Mouse (Mus musculus): ENCODE data around the gene Igfbp4.

Gene Igfbp4

DNA sequence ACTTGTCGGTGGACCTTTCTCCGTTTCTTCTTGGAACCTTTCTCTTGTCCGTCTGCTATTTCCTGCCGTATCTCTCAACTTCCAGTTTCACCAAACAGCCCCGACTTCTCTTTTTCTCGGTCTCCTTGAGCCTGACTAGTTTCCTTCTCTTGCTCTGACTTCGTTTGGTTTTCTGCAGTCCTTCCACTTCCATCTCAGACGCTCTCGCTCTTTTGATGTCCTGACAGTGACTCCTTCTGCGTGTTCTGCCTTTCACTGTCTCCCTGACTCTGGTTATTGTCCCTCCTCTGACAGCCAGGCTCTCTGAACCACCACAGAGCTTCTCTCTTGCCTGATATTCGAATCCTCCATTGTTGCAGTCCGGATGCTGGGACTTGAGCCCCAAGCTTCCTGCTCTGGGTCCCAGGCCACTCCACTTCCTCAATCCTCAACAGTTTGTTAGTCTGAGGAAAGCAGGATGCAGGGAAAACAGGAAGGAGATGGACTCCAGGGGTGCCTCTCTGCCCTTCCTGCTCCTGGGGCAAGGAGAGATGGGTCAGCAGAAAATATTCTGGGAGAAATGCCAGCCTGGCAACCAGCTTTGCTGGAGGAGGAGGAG, 1.9 kb downstream of the Igfbp4 start:
- DNase-seq = no peak

DNA sequence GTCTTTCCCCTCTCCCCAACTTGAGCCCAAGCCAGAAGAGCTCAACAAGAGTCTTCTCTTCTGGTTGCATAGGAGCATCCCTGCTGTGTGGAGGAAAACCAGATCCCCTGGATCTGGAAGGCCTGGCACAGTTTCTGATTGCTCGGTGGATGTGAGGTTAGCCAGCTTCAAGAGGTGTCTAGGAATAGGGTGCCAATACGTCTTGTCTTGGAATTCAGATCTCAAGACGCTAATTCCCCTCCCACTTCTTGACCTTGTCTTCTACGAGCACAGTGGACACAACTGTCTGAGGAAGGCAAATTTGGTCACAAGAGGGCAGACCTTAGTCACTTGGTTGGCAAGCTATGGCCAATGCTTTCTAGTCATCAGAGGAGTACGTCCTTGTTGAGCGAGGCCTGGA, 2.6 kb downstream of the Igfbp4 start:
- DNase-seq = no peak

- DNase-seq = no peak
These were observed 3.3 kb downstream of the Igfbp4 start for GRCm38 (mm10) chr11:99044306-99044705.

DNA sequence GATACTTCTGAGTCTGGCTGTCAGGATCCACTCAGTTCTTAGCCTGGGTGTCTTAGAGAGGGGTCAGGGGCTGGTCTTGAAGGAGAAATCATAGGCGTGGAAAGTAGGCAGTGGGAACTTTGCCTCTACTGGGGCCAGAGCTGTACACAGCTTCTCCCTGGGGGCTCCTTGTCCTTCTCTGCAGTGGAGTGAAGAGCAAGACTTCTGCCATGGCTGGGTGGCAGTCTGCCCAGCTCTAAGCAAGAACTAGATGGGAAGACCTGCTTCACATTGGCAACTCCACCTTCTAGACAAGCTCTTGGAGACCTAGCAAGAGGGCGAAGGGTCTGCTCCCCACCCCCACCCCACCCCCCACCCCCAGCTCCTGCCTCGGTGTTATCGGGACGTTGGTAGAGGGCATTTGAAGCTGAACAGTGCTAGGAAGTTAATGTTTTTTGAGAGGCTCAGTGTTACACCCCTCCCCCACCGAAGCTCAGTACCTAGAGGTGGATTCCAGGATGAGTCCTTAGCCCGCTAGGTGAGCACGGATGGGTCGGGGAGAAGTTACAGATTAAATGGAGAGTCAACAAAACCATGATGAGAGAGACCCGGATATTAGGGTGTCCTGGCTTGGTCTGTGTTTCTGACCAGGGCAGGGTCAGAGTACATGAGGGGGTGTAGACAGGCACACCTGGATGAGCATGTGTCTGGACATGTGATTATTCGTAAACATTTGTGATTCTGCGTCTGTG, 4.3 kb downstream of the Igfbp4 start:
- no peak for DNase-seq

- no peak for DNase-seq
These were observed 6.1 kb downstream of the Igfbp4 start for GRCm38 (mm10) chr11:99047120-99047519.

DNA sequence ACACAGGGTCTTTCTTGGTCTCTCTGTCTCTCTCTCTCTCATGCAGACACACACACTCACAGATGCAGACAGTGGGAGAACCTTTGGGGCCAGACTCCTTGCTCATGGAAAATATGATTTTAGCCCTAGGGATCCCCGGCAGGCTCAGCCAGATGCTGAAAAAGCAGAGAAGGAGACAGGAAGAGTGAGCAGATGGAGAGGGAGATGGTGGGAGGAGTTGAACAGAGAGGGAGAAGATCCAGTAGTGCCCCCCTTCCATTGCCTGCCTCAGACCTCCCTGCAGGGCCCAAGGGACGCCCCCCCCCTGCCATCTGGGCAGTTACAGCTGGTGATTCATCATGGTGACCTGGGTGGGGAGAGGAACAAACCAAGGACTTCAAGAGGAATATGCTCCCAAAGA, 6.6 kb downstream of the Igfbp4 start:
- DNase-seq = no peak

- DNase-seq = no peak
These were observed 14.1 kb downstream of the Igfbp4 start for GRCm38 (mm10) chr11:99055143-99055542.

DNA sequence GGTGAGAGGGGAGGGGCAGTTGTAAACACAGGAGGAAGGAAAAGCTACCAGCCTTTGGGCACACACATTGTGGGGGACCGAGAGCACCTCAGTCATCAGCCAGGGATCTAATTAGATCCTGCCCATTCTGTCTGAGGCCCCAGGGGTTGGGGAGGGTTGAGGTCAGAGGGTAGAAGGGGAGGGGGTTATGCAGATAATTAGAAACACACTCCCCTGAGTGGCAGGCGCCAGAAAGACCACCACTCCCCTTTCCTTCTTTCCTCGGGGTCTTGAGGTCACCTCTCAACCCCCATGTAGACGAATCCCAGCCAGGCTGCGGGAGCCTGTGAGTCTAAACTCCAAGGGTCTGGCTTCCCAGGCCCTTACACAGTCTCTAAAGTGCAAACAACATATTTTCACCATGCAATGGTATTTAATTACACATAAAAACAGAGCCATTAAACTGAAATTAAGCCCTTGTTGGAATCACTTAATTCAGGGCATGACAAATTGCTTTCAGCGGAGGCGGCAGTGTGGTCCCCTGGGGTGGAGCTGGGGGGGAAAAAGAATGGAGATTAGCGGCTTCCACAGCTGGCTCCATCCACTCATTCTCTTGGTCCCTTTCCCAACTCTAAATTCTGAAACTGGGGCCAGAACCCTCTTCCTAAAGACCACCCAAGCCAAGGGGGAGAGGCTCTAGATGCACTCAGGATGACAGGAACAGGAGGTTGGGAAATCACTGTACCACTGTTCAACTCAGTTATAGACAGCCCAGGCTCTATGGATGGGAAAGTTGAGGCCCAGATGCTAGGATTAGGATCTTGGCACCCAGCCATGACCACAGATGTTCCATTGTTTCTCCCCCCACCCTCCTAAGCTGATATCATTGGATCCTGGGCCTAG, 14.8 kb downstream of the Igfbp4 start:
- DNase-seq = no peak

GRCm38 (mm10) chr11:99060435-99060834, 19.4 kb downstream of the Igfbp4 start:
- no peak for DNase-seq

DNA sequence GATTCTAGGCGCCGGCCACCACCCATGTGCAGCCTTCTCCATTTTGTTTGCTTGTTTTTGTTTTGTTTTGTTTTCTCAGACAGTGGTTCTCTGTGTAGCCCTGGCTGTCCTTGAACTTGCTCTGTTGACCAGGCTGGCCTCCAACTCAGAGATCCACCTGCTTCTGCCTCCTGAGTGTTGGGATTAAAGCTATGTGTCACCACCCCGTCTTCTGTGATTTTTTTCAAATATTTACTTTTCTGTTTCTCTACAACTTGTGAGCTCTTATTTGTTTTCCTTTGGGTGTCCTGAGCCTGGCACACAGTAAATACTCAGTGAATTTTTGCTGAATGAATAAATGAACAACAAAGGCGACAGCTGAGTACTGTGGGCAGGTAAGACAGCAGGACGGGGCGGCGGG, 21.6 kb downstream of the Igfbp4 start:
- DNase-seq = no peak

- DNase-seq = no peak
These were observed 22.5 kb downstream of the Igfbp4 start for GRCm38 (mm10) chr11:99063406-99064131.

DNA sequence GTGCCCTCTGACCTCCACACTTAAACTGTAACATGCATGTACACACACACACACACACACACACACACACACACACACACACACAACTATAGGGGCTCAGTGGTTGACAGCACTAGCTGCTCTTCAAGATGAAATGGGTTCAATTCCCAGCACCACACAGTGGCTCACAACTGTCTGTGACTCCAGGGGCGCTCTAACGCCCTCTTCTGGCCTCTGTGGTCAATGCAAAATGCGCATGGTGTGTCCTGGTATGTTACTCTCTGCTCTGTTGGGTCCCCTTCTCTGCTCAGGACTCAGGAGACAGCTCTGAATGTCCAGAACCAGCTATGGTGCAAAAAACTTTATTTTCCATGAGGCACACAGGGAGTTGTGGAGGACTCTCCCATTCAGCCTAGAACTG, 24.3 kb downstream of the Igfbp4 start:
- DNase-seq = no peak

GRCm38 (mm10) chr11:99065979-99066378, 24.9 kb downstream of the Igfbp4 start:
- DNase-seq = peak; percentile 52 to 55

DNA sequence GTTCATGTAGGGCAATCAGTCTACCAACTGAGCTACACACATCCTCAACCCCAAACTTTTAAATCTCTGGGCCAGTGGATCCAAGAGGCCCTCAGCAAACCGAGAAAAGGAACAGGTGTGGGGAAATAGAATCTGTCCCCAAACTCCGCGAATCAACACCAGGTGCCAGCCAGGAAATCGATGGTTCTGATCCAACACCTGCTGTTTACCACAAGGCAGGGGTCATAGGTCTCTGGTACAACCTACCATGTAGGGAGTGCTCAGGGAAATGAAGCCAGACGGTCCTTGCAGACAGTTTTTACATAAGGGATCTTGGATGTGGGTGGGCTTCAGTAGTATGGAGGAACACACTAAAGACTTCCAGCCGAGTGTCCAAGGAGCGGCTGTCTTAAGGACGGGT, 26.5 kb downstream of the Igfbp4 start:
- no peak for DNase-seq

DNA sequence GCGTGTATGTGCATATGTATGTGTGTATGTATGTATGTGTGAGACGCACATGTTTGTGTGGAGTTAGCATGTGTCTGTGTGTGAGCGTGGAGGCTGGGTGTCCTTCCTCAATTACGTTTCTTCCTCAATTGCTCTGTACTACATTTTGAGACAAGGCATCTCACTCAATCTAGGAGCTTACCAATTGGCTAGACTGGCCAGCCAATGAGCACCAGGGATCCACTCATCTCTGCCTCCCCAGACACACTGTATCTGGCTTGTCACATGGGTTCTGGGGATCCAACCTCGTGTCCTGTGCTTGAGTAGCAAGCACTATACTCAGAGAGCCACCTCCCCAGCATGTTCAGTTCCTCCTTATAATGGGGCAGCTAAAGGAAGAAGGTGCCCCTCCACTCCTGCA, 27.4 kb downstream of the Igfbp4 start:
- no peak for DNase-seq

GRCm38 (mm10) chr11:99071866-99072265, 30.8 kb downstream of the Igfbp4 start:
- DNase-seq = no peak

- DNase-seq = no peak
These were observed 32.7 kb downstream of the Igfbp4 start for GRCm38 (mm10) chr11:99073781-99074180.

- no peak for DNase-seq
These were observed 35.8 kb downstream of the Igfbp4 start for GRCm38 (mm10) chr11:99076744-99077319.

DNA sequence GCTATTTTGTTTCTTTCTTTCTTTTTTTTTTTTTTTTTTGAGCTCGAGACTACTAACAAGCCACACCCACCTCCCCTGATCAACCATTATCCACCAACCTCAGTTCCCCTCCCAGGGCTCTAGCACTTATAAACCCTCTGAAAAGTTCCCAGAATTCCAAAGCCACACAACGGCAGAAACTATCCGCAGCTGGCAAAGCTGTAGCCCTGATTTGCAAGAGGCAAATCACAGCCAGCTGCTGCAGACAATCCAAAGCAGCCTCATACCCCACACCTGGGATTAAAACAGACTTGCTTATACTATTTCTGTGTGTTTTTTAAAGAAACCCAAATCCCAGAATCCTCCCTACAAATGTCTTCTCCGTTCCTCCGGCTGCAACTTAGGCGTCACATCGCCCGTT, 36.8 kb downstream of the Igfbp4 start:
- no peak for DNase-seq

DNA sequence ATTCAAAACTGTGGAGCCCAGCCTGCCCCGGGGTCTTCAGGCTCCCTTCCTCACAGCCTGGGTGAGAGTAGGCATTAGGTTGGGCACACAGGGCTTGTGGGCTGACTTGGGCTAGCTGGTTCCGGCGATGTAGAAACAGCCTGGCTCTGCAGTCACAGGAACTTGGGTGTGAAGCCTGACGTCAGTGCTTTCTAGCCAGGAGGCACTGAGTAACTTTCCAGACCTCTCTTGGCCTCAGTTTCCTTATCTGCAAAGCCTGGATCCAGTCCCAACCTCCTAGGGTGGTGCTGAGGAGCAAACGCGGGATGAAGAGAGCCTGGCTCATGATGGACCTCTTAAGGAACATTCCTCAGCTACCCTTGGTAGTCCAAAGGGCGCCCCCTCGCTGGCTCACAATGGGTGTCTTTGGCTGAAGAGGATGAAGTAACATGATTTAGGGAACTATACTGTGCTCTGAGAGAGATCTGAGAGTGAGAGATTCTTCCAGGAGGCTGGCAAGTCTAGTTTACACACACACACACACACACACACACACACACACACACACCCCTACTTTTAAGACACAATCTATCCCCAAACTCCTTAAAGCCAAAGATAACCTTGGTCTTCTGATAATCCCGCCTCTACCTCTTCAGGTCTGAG, 40.0 kb downstream of the Igfbp4 start:
- no peak for DNase-seq

DNA sequence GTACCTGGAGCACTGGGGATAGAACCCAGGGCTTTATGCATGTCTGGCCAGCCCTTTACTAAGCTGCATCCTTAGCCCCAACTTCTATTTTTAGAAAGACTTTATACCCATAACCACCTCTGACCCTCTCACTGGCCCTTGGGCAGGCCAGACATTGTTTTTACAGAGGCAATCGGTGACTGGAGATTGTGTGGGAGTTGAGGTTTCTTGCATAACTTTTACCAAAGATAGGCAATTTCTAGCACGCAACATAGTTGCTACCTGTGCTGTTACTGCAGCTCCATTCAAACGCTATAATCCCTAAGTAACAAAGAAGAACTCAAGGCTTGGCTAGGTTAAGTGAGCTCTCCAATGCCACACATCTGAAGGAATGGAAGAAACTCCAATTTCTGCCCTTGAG, 40.5 kb downstream of the Igfbp4 start:
- no peak for DNase-seq

- DNase-seq = no peak
These were observed 41.1 kb downstream of the Igfbp4 start for GRCm38 (mm10) chr11:99082098-99082497.

Measured in thymus, postnatal 36 days (tissue).